Mouse (Mus musculus): ENCODE results near the gene Prtn3. TPM values are rescaled to one million over a fixed set of nuclear protein-coding genes. Genes with fewer than 3 reads are reported as not detected.

The Prtn3 gene
- total RNA-seq, 1 experiment, result 1.3 TPM

DNA sequence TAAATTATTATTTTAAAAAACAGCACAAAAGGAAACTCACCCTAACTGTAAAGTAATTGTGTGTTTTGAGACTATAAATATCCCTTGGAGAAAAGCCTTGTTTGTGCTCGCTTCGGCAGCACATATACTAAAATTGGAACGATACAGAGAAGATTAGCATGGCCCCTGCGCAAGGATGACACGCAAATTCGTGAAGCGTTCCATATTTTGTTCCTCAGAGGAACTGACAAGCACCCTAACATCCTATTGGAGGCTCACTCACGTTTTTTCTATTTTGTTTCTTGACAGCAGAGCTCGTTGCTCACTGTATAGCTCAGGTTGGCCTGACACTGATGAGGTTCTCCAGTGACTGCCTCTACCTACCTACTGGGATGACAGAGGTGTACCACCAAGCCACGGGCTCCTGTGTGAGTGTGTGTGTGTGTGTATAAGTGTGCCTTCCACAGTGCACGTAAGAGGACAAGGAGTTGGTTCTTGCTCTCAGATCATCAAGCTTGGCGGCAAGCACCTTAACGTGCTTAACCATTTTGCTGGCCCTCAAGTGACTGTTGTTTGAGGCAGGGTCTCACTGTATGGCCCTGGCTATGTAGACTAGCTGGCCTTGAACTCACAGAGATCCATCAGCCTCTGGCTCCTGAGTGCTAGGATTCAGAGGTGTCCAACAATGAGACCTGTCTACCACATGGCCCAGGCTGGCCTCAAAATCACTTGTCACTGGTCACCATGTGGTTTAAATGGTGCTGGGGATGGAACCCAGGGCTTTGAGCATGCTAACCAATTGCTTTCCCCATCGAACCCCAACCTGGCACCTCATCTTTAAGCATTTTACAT lies 35.0 kb downstream of the Prtn3 start:
- Histone ChIP-seq H3K4me3 (ENCODE audit: insufficient read depth in 1 of 2, low read depth in 1 of 2, low read length in 2 of 2, poor library complexity in 1 of 2, severe bottlenecking in 1 of 2) (peak overlapping the region in 1 of 2 experiments; percentile 99; a peak in 2 of 4 replicates), H3K4me1 (ENCODE audit: control insufficient read depth in 2 of 2, insufficient read depth in 2 of 2, low read length in 2 of 2, poor library complexity in 1 of 2) (peaks cover 0 to 8% of the 10 kb centered on the region in 2 experiments; a peak in 1 of 4 replicates), H3K36me3 (ENCODE audit: control insufficient read depth, insufficient read depth, low read length, poor library complexity, severe bottlenecking) (peaks cover 5% of the 10 kb centered on the region; the same call in 1 of the 2 replicates), H3K27ac (ENCODE audit: insufficient read depth, low read depth, low read length, poor library complexity, severe bottlenecking) (no peak overlapping the region), H3K9ac (ENCODE audit: insufficient read depth, low read depth, low read length, poor library complexity, severe bottlenecking) (no peak overlapping the region), H3K9me3 (ENCODE audit: control insufficient read depth, insufficient read depth, low read depth, low read length) (no peaks in the 10 kb centered on the region)
- DNase-seq (ENCODE audit: low read depth, low spot score), result no peak
- peak; percentile 48 for TF ChIP-seq MAFK (IDR thresholded peaks at IDR 0.05; ENCODE audit: insufficient read depth, low read depth, low read length)
- no peak for TF ChIP-seq ZNF384 (IDR thresholded peaks at IDR 0.05; ENCODE audit: low read depth, low read length)
- no peak for TF ChIP-seq HCFC1 (IDR thresholded peaks at IDR 0.05; ENCODE audit: borderline replicate concordance, insufficient read depth, low read length)
- no peak for TF ChIP-seq ZC3H11A (IDR thresholded peaks at IDR 0.05; ENCODE audit: borderline replicate concordance, low read depth, low read length)
- no peak for TF ChIP-seq CHD2 (IDR thresholded peaks at IDR 0.05; ENCODE audit: low read depth, low read length)
- in situ Hi-C loops (cut with MboI; ENCODE audit: low sequenced_read_pairs in 2 of 2, unreplicated experiment in 2 of 2), result no loop called here

DNA sequence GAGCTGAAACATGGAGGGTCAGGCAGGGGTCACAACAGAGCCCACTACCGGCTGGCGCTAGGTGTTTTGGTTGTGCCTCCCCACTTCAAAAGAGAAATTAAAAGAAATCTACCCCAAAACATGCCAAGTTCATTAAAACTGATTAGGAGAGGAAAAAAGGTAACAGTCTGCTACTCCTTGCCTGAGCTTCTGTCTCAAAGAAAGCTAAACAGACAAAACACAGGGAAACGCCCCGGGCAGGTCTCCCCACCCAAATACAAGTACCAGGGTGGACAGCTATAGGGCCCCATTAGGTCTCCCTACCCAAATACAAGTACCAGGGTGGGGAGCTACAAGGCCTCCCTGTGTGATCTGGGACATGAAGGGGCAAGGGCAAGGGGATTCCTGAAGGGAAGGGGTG lies 36.3 kb downstream of the Prtn3 start, which contains the start of gene Gm26602:
Gene Gm26602 (plus strand): TSS at position 301 of the 400 bp plus-strand sequence.
- H3K36me3 ChIP-seq (ENCODE audit: control insufficient read depth, insufficient read depth, low read length, poor library complexity, severe bottlenecking), result no peaks in the 10 kb centered on the region; the same call in 1 of the 2 replicates
- H3K9me3 ChIP-seq (ENCODE audit: control insufficient read depth, insufficient read depth, low read depth, low read length), result no peaks in the 10 kb centered on the region
- in situ Hi-C loops (cut with MboI; ENCODE audit: low sequenced_read_pairs in 2 of 2, unreplicated experiment in 2 of 2), result no loop called here
- no peak within 1 kb of the TSS for H3K27ac ChIP-seq (ENCODE audit: insufficient read depth, low read depth, low read length, poor library complexity, severe bottlenecking)
- no peak within 1 kb of the TSS for H3K9ac ChIP-seq (ENCODE audit: insufficient read depth, low read depth, low read length, poor library complexity, severe bottlenecking)
- DNase-seq (ENCODE audit: low read depth, low spot score), result no peak
- peaks cover 0 to 8% of the 10 kb centered on the region in 2 experiments; a peak in 1 of 4 replicates for H3K4me1 ChIP-seq (ENCODE audit: control insufficient read depth in 2 of 2, insufficient read depth in 2 of 2, low read length in 2 of 2, poor library complexity in 1 of 2)
- TF ChIP-seq ZNF384 (IDR thresholded peaks at IDR 0.05; ENCODE audit: low read depth, low read length), result no peak
- TF ChIP-seq HCFC1 (IDR thresholded peaks at IDR 0.05; ENCODE audit: borderline replicate concordance, insufficient read depth, low read length), result no peak
- no peak for TF ChIP-seq CHD2 (IDR thresholded peaks at IDR 0.05; ENCODE audit: low read depth, low read length)
- no peak for TF ChIP-seq MAFK (IDR thresholded peaks at IDR 0.05; ENCODE audit: insufficient read depth, low read depth, low read length)
- no peak for TF ChIP-seq ZC3H11A (IDR thresholded peaks at IDR 0.05; ENCODE audit: borderline replicate concordance, low read depth, low read length)
- H3K4me3 ChIP-seq (ENCODE audit: insufficient read depth in 1 of 2, low read depth in 1 of 2, low read length in 2 of 2, poor library complexity in 1 of 2, severe bottlenecking in 1 of 2), result no peak within 1 kb of the TSS

DNA sequence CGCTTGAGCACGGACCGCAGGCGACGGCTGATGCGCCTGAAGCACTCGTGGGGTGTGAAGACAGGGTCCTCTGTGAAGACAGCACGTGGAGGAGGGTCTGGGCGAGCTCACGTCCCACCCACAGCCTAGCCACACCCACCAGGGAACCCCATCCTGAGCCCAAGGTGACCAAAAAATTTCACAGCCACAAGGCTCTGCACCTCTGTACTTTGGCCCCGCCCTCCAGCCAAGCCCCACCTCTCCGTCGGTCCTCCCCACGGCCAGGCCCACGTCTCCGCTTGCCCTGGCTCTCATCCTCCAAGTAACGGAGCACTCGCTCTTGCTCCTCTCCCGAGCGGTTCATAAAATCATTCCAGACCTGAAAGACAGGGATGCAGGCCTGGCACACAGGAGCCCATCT lies 38.1 kb downstream of the Prtn3 start:
- Histone ChIP-seq H3K9ac (ENCODE audit: insufficient read depth, low read depth, low read length, poor library complexity, severe bottlenecking) (no peak overlapping the region), H3K9me3 (ENCODE audit: control insufficient read depth, insufficient read depth, low read depth, low read length) (no peaks in the 10 kb centered on the region), H3K4me3 (ENCODE audit: insufficient read depth in 1 of 2, low read depth in 1 of 2, low read length in 2 of 2, poor library complexity in 1 of 2, severe bottlenecking in 1 of 2) (no peak overlapping the region), H3K4me1 (ENCODE audit: control insufficient read depth in 2 of 2, insufficient read depth in 2 of 2, low read length in 2 of 2, poor library complexity in 1 of 2) (peaks cover 0 to 10% of the 10 kb centered on the region in 2 experiments; a peak in 1 of 4 replicates), H3K27ac (ENCODE audit: insufficient read depth, low read depth, low read length, poor library complexity, severe bottlenecking) (no peak overlapping the region), H3K36me3 (ENCODE audit: control insufficient read depth, insufficient read depth, low read length, poor library complexity, severe bottlenecking) (no peaks in the 10 kb centered on the region; the same call in 1 of the 2 replicates)
- DNase-seq (ENCODE audit: low read depth, low spot score), result no peak
- TF ChIP-seq ZNF384 (IDR thresholded peaks at IDR 0.05; ENCODE audit: low read depth, low read length) (no peak), MAFK (IDR thresholded peaks at IDR 0.05; ENCODE audit: insufficient read depth, low read depth, low read length) (no peak), HCFC1 (IDR thresholded peaks at IDR 0.05; ENCODE audit: borderline replicate concordance, insufficient read depth, low read length) (no peak), ZC3H11A (IDR thresholded peaks at IDR 0.05; ENCODE audit: borderline replicate concordance, low read depth, low read length) (no peak), CHD2 (IDR thresholded peaks at IDR 0.05; ENCODE audit: low read depth, low read length) (no peak)
- in situ Hi-C loops (cut with MboI; ENCODE audit: low sequenced_read_pairs in 2 of 2, unreplicated experiment in 2 of 2), result no loop called here

DNA sequence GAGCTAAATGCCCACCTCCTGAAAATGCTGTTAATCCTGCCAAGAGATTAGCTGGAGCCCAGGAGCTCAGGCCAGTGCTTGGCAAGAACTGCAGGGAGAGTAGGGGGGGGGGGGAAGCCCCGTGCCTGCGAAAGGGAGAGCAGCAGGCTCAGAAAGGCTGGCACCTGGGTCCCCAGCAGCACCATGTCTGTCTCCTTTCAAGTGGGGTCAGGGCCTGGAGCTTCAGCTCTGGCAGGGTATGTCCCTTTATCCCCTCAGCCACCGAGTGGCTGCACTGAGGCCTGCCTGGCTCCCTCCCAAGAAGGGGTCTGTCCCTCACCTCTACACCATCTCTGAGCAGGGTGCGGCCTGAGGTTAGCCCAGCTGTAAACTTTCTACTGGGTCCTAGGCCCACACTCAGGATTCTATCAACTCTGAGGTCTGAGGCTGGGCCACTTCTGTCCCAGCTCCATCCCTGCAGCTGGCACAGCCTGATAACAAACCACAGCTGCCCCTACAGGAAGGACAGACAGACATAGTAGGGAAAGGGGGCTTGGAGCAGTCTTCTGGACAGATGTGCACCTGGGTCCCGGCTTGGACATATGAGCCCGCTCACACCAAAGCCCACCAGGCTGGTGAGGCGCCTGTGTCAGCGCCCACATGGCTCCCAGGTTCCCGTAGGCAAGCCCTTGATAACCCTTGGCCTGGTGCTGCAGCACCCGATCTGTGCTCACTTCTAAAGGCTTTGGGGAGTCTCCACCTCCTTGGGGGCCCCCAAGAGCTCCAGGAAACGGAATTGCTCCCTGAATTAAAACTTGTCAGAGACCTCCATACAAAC lies 40.1 kb downstream of the Prtn3 start:
- in situ Hi-C loops (cut with MboI; ENCODE audit: low sequenced_read_pairs in 2 of 2, unreplicated experiment in 2 of 2), result no loop called here
- H3K9me3 ChIP-seq (ENCODE audit: control insufficient read depth, insufficient read depth, low read depth, low read length), result no peaks in the 10 kb centered on the region
- no peak for DNase-seq (ENCODE audit: low read depth, low spot score)
- no peaks in the 10 kb centered on the region; the same call in 1 of the 2 replicates for H3K36me3 ChIP-seq (ENCODE audit: control insufficient read depth, insufficient read depth, low read length, poor library complexity, severe bottlenecking)
- no peak for TF ChIP-seq CHD2 (IDR thresholded peaks at IDR 0.05; ENCODE audit: low read depth, low read length)
- no peak for TF ChIP-seq MAFK (IDR thresholded peaks at IDR 0.05; ENCODE audit: insufficient read depth, low read depth, low read length)
- TF ChIP-seq ZNF384 (IDR thresholded peaks at IDR 0.05; ENCODE audit: low read depth, low read length), result no peak
- TF ChIP-seq ZC3H11A (IDR thresholded peaks at IDR 0.05; ENCODE audit: borderline replicate concordance, low read depth, low read length), result no peak
- no peak for TF ChIP-seq HCFC1 (IDR thresholded peaks at IDR 0.05; ENCODE audit: borderline replicate concordance, insufficient read depth, low read length)
- H3K4me1 ChIP-seq (ENCODE audit: control insufficient read depth in 2 of 2, insufficient read depth in 2 of 2, low read length in 2 of 2, poor library complexity in 1 of 2), result peaks cover 0 to 12% of the 10 kb centered on the region in 2 experiments; a peak in 2 of 4 replicates
- no peak overlapping the region for H3K4me3 ChIP-seq (ENCODE audit: insufficient read depth in 1 of 2, low read depth in 1 of 2, low read length in 2 of 2, poor library complexity in 1 of 2, severe bottlenecking in 1 of 2)
- H3K9ac ChIP-seq (ENCODE audit: insufficient read depth, low read depth, low read length, poor library complexity, severe bottlenecking), result no peak overlapping the region
- no peak overlapping the region for H3K27ac ChIP-seq (ENCODE audit: insufficient read depth, low read depth, low read length, poor library complexity, severe bottlenecking)

Measured in ES-E14 (cell line).